Mouse (Mus musculus) heart, embryonic 15.5 days (tissue): ENCODE measurements around the gene Gm45213. TPM values are rescaled to one million over a fixed set of nuclear protein-coding genes. Genes with fewer than 3 reads are reported as not detected.

Experiments
- ATAC-seq: fragments of 200-750 bp; cut with Nextera tagmentation; replicated peaks from 2 replicates; pipeline ENCODE4 v1.8.0; 2017; ENCODE audit warnings: low read depth, moderate TSS enrichment; ENCODE audit not compliant: insufficient number of reproducible peaks, insufficient read depth, low FRiP score
- H3K27ac ChIP-seq: fragments of 300-500 bp; sonication (generic); 2 replicates; pipeline ENCODE4 v1.5.1; 2015; ENCODE audit warnings: mild to moderate bottlenecking, inconsistent platforms
- H3K27me3 ChIP-seq: fragments of 300-500 bp; sonication (generic); 2 replicates; pipeline ENCODE4 v1.6.1; 2015; ENCODE audit warnings: inconsistent platforms
- H3K36me3 ChIP-seq: fragments of 300-500 bp; sonication (generic); 2 replicates; pipeline ENCODE4 v1.6.1; 2015; ENCODE audit warnings: mild to moderate bottlenecking, inconsistent platforms
- H3K4me1 ChIP-seq: fragments of 300-500 bp; sonication (generic); replicated peaks from 2 replicates; pipeline ENCODE4 v1.6.1; 2015; ENCODE audit warnings: inconsistent platforms
- H3K4me2 ChIP-seq: fragments of 300-500 bp; sonication (generic); 2 replicates; pipeline ENCODE4 v1.6.1; 2015; ENCODE audit warnings: inconsistent platforms, mild to moderate bottlenecking, moderate library complexity
- H3K4me3 ChIP-seq: fragments of 300-500 bp; sonication (generic); 2 replicates; pipeline ENCODE4 v1.5.1; 2015; ENCODE audit warnings: mild to moderate bottlenecking, inconsistent platforms
- H3K9ac ChIP-seq: fragments of 300-500 bp; sonication (generic); 2 replicates; pipeline ENCODE4 v1.6.1; 2015; ENCODE audit warnings: mild to moderate bottlenecking, inconsistent platforms
- H3K9me3 ChIP-seq: fragments of 300-500 bp; sonication (generic); replicated peaks from 2 replicates; pipeline ENCODE4 v1.6.1; 2016; ENCODE audit warnings: inconsistent platforms
- WGBS: fragments of 180-500 bp; shearing (Covaris S2); methylation state at CpG from one replicate; pipeline ENCODE4 v1.1.7; 2015; ENCODE audit warnings: mixed read lengths; 5-methylcytosine and 5-hydroxymethylcytosine counted together
- polyA plus RNA-seq: library from polyadenylated mRNA; unstranded; fragments of >200 nt; fragmentation: Nextera tagmentation; extraction: Ambion mirVana; gene quantifications from 2 replicates; pipeline ENCODE4 v1.2.1, GENCODE M21; 2015

Gm45213 gene
- polyA plus RNA-seq, 1 experiment from 2014 or later = not detected

- Histone ChIP-seq H3K9ac (no peak overlapping the region), H3K36me3 (no peaks in the 10 kb centered on the region), H3K27me3 (no peaks in the 10 kb centered on the region; the same call in 1 of the 2 replicates), H3K4me2 (no peak overlapping the region), H3K4me1 (0 out of 2 replicates have a peak, but pooled peaks cover 2% of the 10 kb centered on the region), H3K4me3 (no peak overlapping the region), H3K27ac (no peak overlapping the region), H3K9me3 (no peaks in the 10 kb centered on the region)
- 60% methylated on average over 6 of the region's 6 CpGs for WGBS
- ATAC-seq = no peak
Observed at GRCm38 (mm10) chr7:66028766-66029512, 14.5 kb upstream of the Gm45213 start.

DNA sequence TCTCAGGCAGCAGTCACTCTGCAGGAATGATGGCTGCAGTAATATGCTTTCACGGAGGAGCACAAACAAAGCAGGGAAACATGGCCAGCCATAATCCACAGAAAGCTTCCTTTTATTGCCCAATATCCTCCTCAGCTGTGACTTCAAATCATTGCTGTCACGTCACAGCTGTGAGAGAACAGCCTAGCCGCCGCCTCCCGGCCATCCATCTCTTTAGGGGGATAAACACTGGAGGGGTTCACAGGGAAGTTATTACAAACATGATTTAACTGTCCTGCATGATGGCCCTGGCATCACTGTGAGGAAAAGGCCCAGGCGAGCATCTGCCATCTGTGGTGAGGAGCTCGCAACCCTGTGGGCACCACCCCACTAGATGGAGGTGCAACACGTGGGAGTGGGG, 6.6 kb upstream of the Gm45213 start:
- no peak for ATAC-seq

GRCm38 (mm10) chr7:66038261-66038660, 5.1 kb upstream of the Gm45213 start:
- no peak for ATAC-seq
- Histone ChIP-seq H3K4me2 (no peak overlapping the region), H3K27ac (no peak overlapping the region), H3K27me3 (0 out of 2 replicates have a peak, but pooled peaks cover 7% of the 10 kb centered on the region), H3K4me3 (no peak overlapping the region), H3K36me3 (no peaks in the 10 kb centered on the region), H3K9me3 (no peaks in the 10 kb centered on the region), H3K4me1 (0 out of 2 replicates have a peak, but pooled peaks cover 2% of the 10 kb centered on the region), H3K9ac (no peak overlapping the region)
- WGBS = 46% methylated on average over 3 of the region's 3 CpGs

More for the DNA sequence above, 6.6 kb upstream of the Gm45213 start:
- Histone ChIP-seq H3K36me3 (no peaks in the 10 kb centered on the region), H3K9ac (no peak overlapping the region), H3K4me2 (no peak overlapping the region), H3K4me1 (0 out of 2 replicates have a peak, but pooled peaks cover 2% of the 10 kb centered on the region), H3K27me3 (0 out of 2 replicates have a peak, but pooled peaks cover 7% of the 10 kb centered on the region), H3K9me3 (no peaks in the 10 kb centered on the region), H3K4me3 (no peak overlapping the region), H3K27ac (no peak overlapping the region)
- WGBS = 77% methylated on average over 8 of the region's 8 CpGs

DNA sequence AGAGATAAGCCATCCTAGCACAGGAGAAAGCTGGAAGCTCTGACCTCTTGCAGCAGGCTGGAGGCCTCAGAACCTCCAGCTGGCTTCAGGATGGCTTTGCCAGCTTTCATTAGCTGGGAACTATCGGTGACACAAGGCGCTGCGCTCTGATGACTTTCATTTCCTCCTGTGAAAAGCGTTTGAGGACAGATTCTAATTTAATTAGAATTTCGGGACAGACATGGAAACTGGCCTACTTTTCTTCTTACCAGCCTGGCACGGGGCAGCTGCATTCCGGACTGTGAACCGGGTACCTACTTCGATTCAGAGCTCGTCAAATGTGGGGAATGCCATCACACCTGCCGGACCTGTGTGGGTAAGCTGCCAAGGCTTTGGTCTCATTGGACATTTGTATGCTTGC, 4.7 kb upstream of the Gm45213 start:
- no peak overlapping the region for H3K4me2 ChIP-seq
- 0 out of 2 replicates have a peak, but pooled peaks cover 7% of the 10 kb centered on the region for H3K27me3 ChIP-seq
- no peak for ATAC-seq

DNA sequence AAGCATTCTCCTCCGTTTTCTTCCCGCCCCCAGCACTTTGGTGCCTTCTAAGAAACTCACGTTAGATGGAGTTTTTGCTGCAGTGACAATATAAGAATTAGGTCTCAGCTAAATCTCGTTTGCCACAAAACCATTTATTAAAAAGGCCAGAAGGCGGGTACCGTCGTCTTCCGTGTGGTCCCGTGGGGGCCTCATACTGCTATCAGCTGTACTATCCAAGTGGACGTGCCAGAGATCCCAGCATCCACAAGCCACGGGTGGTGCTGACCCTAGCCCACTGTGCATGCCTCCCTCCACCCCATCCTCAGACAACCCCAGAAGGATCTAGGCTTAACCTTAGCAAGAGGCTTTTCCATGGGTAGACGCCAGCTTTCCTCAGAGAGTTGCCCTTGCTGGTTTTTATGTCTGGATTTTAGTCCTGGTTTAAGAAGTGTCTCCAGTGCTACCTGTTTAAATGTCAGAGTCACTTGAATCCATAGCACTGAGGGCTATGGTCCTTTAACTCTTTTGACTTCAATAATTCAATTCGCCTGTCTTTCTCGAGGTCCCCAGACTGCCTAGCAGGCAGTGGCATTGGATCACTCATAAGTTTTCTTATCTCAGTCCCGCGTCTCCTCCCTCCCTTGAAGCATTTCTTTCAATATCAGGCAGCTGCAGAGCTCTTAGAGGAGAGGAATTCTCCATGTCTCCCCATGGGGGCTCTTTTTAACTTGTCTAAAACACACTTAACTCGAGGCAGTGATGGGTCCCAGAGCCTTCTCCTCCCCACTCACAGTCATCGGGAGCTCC, 3.2 kb upstream of the Gm45213 start:
- no peak for ATAC-seq
- 68% methylated on average over 18 of the region's 18 CpGs for WGBS
- Histone ChIP-seq H3K9ac (no peak overlapping the region), H3K4me3 (no peak overlapping the region), H3K27ac (no peak overlapping the region), H3K27me3 (0 out of 2 replicates have a peak, but pooled peaks cover 7% of the 10 kb centered on the region), H3K4me1 (0 out of 2 replicates have a peak, but pooled peaks cover 2% of the 10 kb centered on the region), H3K9me3 (no peaks in the 10 kb centered on the region), H3K4me2 (no peak overlapping the region), H3K36me3 (no peaks in the 10 kb centered on the region)

More for the DNA sequence above, 4.7 kb upstream of the Gm45213 start:
- Histone ChIP-seq H3K27ac (no peak overlapping the region), H3K9me3 (no peaks in the 10 kb centered on the region), H3K4me1 (0 out of 2 replicates have a peak, but pooled peaks cover 2% of the 10 kb centered on the region), H3K36me3 (no peaks in the 10 kb centered on the region), H3K9ac (no peak overlapping the region), H3K4me3 (no peak overlapping the region)
- WGBS = 79% methylated on average over 11 of the region's 11 CpGs

- WGBS = 51% methylated on average over 9 of the region's 9 CpGs
- Histone ChIP-seq H3K9ac (no peak overlapping the region), H3K4me3 (no peak overlapping the region), H3K27me3 (peaks cover 13% of the 10 kb centered on the region; the same call in 1 of the 2 replicates), H3K27ac (no peak overlapping the region), H3K4me2 (no peak overlapping the region), H3K4me1 (no peaks in the 10 kb centered on the region), H3K36me3 (no peaks in the 10 kb centered on the region), H3K9me3 (no peaks in the 10 kb centered on the region)
- ATAC-seq = no peak
Observed at GRCm38 (mm10) chr7:66044617-66045016, 1.2 kb downstream of the Gm45213 start.

- no peak overlapping the region for H3K9ac ChIP-seq
- no peaks in the 10 kb centered on the region for H3K9me3 ChIP-seq
- 58% methylated on average over 17 of the region's 17 CpGs for WGBS
- peaks cover 13% of the 10 kb centered on the region; the same call in 1 of the 2 replicates for H3K27me3 ChIP-seq
- no peak overlapping the region for H3K4me3 ChIP-seq
- H3K4me1 ChIP-seq = no peaks in the 10 kb centered on the region
- no peak overlapping the region for H3K4me2 ChIP-seq
- no peaks in the 10 kb centered on the region for H3K36me3 ChIP-seq
- no peak overlapping the region for H3K27ac ChIP-seq
- no peak for ATAC-seq
Observed at GRCm38 (mm10) chr7:66046921-66047918, 3.8 kb downstream of the Gm45213 start.

DNA sequence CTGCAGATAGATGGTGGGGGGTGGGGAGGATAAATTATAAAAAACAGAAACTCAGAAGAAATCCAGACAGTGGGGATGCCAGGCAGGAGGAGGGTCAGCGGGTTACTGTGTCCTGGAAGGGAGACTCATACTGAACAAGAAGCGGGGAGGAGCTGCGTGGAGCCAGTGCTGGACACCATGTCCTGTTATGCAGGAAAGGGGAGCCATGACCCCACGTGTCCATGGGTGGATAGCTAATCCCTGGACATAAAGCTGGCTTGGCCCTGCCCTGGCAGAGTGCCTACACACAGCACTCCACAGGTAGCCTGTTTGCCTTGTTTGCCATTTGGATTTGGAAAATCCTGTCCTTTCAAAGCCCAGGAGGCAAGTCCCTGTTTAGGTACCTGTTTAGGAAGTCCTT, 4.6 kb downstream of the Gm45213 start:
- H3K4me2 ChIP-seq = no peak overlapping the region
- H3K9ac ChIP-seq = no peak overlapping the region
- 70% methylated on average over 4 of the region's 4 CpGs for WGBS
- no peak overlapping the region for H3K27ac ChIP-seq
- no peak for ATAC-seq
- no peaks in the 10 kb centered on the region for H3K4me1 ChIP-seq
- no peaks in the 10 kb centered on the region for H3K9me3 ChIP-seq
- peaks cover 13% of the 10 kb centered on the region; the same call in 1 of the 2 replicates for H3K27me3 ChIP-seq
- no peaks in the 10 kb centered on the region for H3K36me3 ChIP-seq
- no peak overlapping the region for H3K4me3 ChIP-seq

DNA sequence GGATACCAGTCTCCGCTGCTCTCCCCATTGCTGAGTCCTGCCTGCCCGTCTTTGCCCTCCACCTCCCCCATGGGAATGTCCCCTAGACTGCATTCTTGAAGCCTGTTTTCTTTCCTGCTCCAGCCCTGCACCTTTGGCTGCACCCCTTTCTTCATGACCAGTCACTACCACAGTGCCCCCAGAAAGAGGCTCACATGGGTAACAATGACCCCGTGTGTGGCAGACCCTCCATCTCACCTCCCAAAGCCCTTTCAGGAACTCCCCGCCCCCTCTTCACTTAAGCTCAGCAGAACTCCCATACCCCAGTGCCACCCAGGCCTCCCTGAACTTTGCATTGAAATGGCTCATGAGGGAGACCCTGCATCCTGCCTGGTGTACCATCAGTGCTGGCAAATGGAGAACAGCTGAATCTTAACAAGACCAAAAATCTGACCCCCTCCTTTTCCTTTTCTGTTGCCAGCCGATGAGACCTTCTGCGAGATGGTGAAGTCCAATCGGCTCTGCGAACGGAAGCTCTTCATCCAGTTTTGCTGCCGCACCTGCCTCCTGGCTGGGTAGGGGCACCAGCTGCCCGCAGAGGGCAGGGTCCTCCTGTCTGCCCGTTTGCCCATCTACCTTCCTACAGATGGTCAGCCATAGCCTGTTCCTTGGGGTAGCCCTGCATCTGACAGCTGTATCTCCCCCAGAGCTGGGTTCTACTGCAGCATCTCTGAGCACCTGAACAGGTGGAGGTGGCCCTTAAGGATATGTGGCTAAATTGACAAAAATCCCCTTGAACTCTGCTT, 5.2 kb downstream of the Gm45213 start:
- Histone ChIP-seq H3K27ac (no peak overlapping the region), H3K36me3 (no peaks in the 10 kb centered on the region), H3K4me2 (no peak overlapping the region), H3K4me3 (no peak overlapping the region), H3K27me3 (peaks cover 13% of the 10 kb centered on the region; the same call in 1 of the 2 replicates), H3K9me3 (no peaks in the 10 kb centered on the region), H3K9ac (no peak overlapping the region), H3K4me1 (no peaks in the 10 kb centered on the region)
- WGBS = 81% methylated on average over 12 of the region's 12 CpGs
- no peak for ATAC-seq

DNA sequence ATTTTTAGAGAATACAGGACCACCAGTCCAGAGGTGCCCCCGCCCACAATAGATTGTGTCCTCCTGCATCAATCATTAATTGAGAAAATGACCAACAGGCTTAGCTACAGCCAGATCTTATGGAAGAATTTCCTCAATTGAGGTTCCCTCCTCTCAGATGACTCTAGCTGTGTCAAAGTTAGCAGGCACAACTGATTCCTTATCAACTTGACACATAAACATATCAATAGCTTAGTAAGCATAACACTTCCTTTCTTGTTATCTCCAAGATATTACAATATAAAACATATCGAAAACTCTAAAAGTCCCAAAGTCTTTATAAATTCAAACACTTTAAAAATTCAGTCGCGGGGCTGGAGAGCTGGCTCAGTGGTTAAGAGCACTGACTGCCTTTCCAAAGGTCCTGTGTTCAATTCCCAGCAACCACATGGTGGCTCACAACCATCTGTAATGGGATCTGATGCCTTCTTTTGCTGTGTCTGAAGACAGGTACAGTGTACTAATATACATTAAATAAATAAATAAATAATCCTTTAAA, 10.6 kb downstream of the Gm45213 start:
- WGBS = 82% methylated on average over 4 of the region's 4 CpGs
- H3K9ac ChIP-seq = no peak overlapping the region
- H3K4me1 ChIP-seq = no peaks in the 10 kb centered on the region

More for the DNA sequence above, 10.6 kb downstream of the Gm45213 start:
- no peak overlapping the region for H3K4me2 ChIP-seq
- H3K4me3 ChIP-seq = no peak overlapping the region
- ATAC-seq = no peak
- no peaks in the 10 kb centered on the region for H3K9me3 ChIP-seq
- H3K27me3 ChIP-seq = no peaks in the 10 kb centered on the region
- H3K36me3 ChIP-seq = no peaks in the 10 kb centered on the region
- no peak overlapping the region for H3K27ac ChIP-seq
